Mouse (Mus musculus) midbrain, embryonic 14.5 days (tissue): ENCODE data around the gene Ccl1. TPM values are rescaled to one million over a fixed set of nuclear protein-coding genes. Genes with fewer than 3 reads are reported as not detected.

Experiments used
- ATAC-seq: fragments of 200-750 bp; cut with Nextera tagmentation; 2 replicates; pipeline ENCODE4 v1.8.0; 2017; ENCODE audit warnings: moderate number of reproducible peaks, moderate library complexity; ENCODE audit not compliant: low FRiP score, low TSS enrichment
- DNase-seq: peaks from one replicate; pipeline ENCODE4 v3.0.0-alpha.2; 2015
- H3K27ac ChIP-seq: fragments of 300-500 bp; sonication (generic); replicated peaks from 2 replicates; pipeline ENCODE4 v1.5.1; 2014; ENCODE audit warnings: mild to moderate bottlenecking, low read depth, low read length, moderate library complexity
- H3K27me3 ChIP-seq: fragments of 300-500 bp; sonication (generic); 2 replicates; pipeline ENCODE4 v1.6.1; 2014; ENCODE audit warnings: low read length, control low read depth, mixed read lengths; ENCODE audit not compliant: control insufficient read depth, insufficient read depth
- H3K36me3 ChIP-seq: fragments of 300-500 bp; sonication (generic); 2 replicates; pipeline ENCODE4 v1.6.1; 2014; ENCODE audit warnings: low read length, control low read depth; ENCODE audit not compliant: control insufficient read depth, insufficient read depth
- H3K4me1 ChIP-seq: fragments of 300-500 bp; sonication (generic); 2 replicates; pipeline ENCODE4 v1.6.1; 2014; ENCODE audit warnings: mild to moderate bottlenecking, antibody characterized with exemption, low read length, control low read depth; ENCODE audit not compliant: control insufficient read depth, insufficient read depth
- H3K4me2 ChIP-seq: fragments of 300-500 bp; sonication (generic); 2 replicates; pipeline ENCODE4 v1.6.1; 2014; ENCODE audit warnings: mild to moderate bottlenecking, low read length, moderate library complexity
- H3K4me3 ChIP-seq: fragments of 300-500 bp; sonication (generic); replicated peaks from 2 replicates; pipeline ENCODE4 v1.5.1; 2014; ENCODE audit warnings: low read depth, low read length
- H3K9ac ChIP-seq: fragments of 300-500 bp; sonication (generic); replicated peaks from 2 replicates; pipeline ENCODE4 v1.6.1; 2014; ENCODE audit warnings: mild to moderate bottlenecking, low read length, moderate library complexity
- H3K9me3 ChIP-seq: fragments of 300-500 bp; sonication (generic); 2 replicates; pipeline ENCODE4 v1.6.1; 2016; ENCODE audit warnings: low read length, control low read depth, mixed read lengths; ENCODE audit not compliant: control insufficient read depth
- WGBS: fragments of 180-500 bp; shearing (Covaris S2); extraction: QIAGEN DNeasy Blood & Tissue Kit; methylation state at CpG from one replicate; pipeline ENCODE4 v1.1.7; 2014; 5-methylcytosine and 5-hydroxymethylcytosine counted together
- polyA plus RNA-seq: library from polyadenylated mRNA; unstranded; fragments of >200 nt; fragmentation: Nextera tagmentation; extraction: Ambion mirVana; gene quantifications from 2 replicates; pipeline ENCODE4 v1.2.1, GENCODE M21; 2014

Ccl1 gene
- polyA plus RNA-seq, 1 experiment from 2014 or later, result 1.1 TPM

- WGBS, result 54% methylated on average over 9 of the region's 9 CpGs
- DNase-seq (peak; percentile 42), ATAC-seq (no peak)
- H3K4me2 ChIP-seq, result no peak overlapping the region
- peaks cover 7% of the 10 kb centered on the region; the same call in 1 of the 2 replicates for H3K4me1 ChIP-seq
- H3K27me3 ChIP-seq, result no peaks in the 10 kb centered on the region; the same call in 1 of the 2 replicates
- H3K9me3 ChIP-seq, result no peaks in the 10 kb centered on the region
- no peak overlapping the region for H3K27ac ChIP-seq
- no peak overlapping the region for H3K4me3 ChIP-seq
- no peak overlapping the region for H3K9ac ChIP-seq
- H3K36me3 ChIP-seq, result no peaks in the 10 kb centered on the region
Observed at GRCm38 (mm10) chr11:82226976-82227375, 78.5 kb downstream of the Ccl1 start.

- no peak overlapping the region for H3K4me2 ChIP-seq
- H3K27ac ChIP-seq, result no peak overlapping the region
- DNase-seq (peak; percentile 66), ATAC-seq (no peak)
- 28% methylated on average over 8 of the region's 8 CpGs for whole genome bisulfite sequencing
- no peak overlapping the region for H3K4me3 ChIP-seq
- H3K27me3 ChIP-seq, result no peaks in the 10 kb centered on the region; the same call in 1 of the 2 replicates
- no peak overlapping the region for H3K9ac ChIP-seq
- H3K36me3 ChIP-seq, result no peaks in the 10 kb centered on the region
- no peaks in the 10 kb centered on the region for H3K9me3 ChIP-seq
- peaks cover 7% of the 10 kb centered on the region; the same call in 1 of the 2 replicates for H3K4me1 ChIP-seq
Observed at GRCm38 (mm10) chr11:82225936-82226335, 79.6 kb downstream of the Ccl1 start.

- Histone ChIP-seq H3K9ac (no peak overlapping the region), H3K27ac (no peak overlapping the region), H3K4me3 (no peak overlapping the region), H3K36me3 (no peaks in the 10 kb centered on the region), H3K9me3 (no peaks in the 10 kb centered on the region), H3K27me3 (no peaks in the 10 kb centered on the region), H3K4me1 (no peaks in the 10 kb centered on the region), H3K4me2 (no peak overlapping the region)
- ATAC-seq (no peak), DNase-seq (no peak)
- 33% methylated on average over 2 of the region's 2 CpGs for WGBS
Observed at GRCm38 (mm10) chr11:82216531-82216930, 89.0 kb downstream of the Ccl1 start.

- Histone ChIP-seq H3K9me3 (no peaks in the 10 kb centered on the region), H3K36me3 (no peaks in the 10 kb centered on the region), H3K4me3 (no peak overlapping the region), H3K4me2 (no peak overlapping the region), H3K4me1 (no peaks in the 10 kb centered on the region), H3K27ac (no peak overlapping the region), H3K9ac (no peak overlapping the region), H3K27me3 (no peaks in the 10 kb centered on the region)
- DNase-seq (no peak), ATAC-seq (no peak)
- 86% methylated on average over 4 of the region's 4 CpGs for whole genome bisulfite sequencing
Observed at GRCm38 (mm10) chr11:82214405-82214804, 91.1 kb downstream of the Ccl1 start.

GRCm38 (mm10) chr11:82206960-82207488 lies 98.5 kb downstream of the Ccl1 start:
- Histone ChIP-seq H3K4me2 (no peak overlapping the region), H3K9ac (no peak overlapping the region), H3K9me3 (no peaks in the 10 kb centered on the region), H3K27ac (no peak overlapping the region), H3K4me1 (no peaks in the 10 kb centered on the region), H3K36me3 (no peaks in the 10 kb centered on the region), H3K4me3 (no peak overlapping the region), H3K27me3 (no peaks in the 10 kb centered on the region)
- ATAC-seq (no peak), DNase-seq (no peak)
- WGBS, result 99% methylated on average over 2 of the region's 2 CpGs

- Histone ChIP-seq H3K27me3 (no peaks in the 10 kb centered on the region), H3K4me2 (no peak overlapping the region), H3K36me3 (no peaks in the 10 kb centered on the region), H3K4me1 (no peaks in the 10 kb centered on the region), H3K4me3 (no peak overlapping the region), H3K9ac (no peak overlapping the region), H3K9me3 (no peaks in the 10 kb centered on the region), H3K27ac (no peak overlapping the region)
- DNase-seq (no peak), ATAC-seq (no peak)
- WGBS, result over 99% methylated on average over 6 of the region's 6 CpGs
Observed at GRCm38 (mm10) chr11:82205221-82205620, 100.3 kb downstream of the Ccl1 start.

GRCm38 (mm10) chr11:82203706-82204105 lies 101.8 kb downstream of the Ccl1 start:
- Histone ChIP-seq H3K4me1 (no peaks in the 10 kb centered on the region), H3K27me3 (no peaks in the 10 kb centered on the region), H3K9me3 (no peaks in the 10 kb centered on the region), H3K4me3 (no peak overlapping the region), H3K36me3 (no peaks in the 10 kb centered on the region), H3K27ac (no peak overlapping the region), H3K9ac (no peak overlapping the region), H3K4me2 (no peak overlapping the region)
- ATAC-seq (no peak), DNase-seq (no peak)
- 93% methylated on average over 3 of the region's 3 CpGs for WGBS

GRCm38 (mm10) chr11:82197774-82198173 lies 107.7 kb downstream of the Ccl1 start:
- H3K4me1 ChIP-seq, result no peaks in the 10 kb centered on the region

GRCm38 (mm10) chr11:82194980-82195379 lies 110.5 kb downstream of the Ccl1 start:
- no peak overlapping the region for H3K9ac ChIP-seq
- 69% methylated on average over 2 of the region's 2 CpGs for WGBS
- no peaks in the 10 kb centered on the region for H3K27me3 ChIP-seq
- H3K4me3 ChIP-seq, result no peak overlapping the region
- no peak for DNase-seq
- no peak for ATAC-seq
- H3K27ac ChIP-seq, result no peak overlapping the region
- no peaks in the 10 kb centered on the region for H3K36me3 ChIP-seq
- H3K4me1 ChIP-seq, result peaks cover 6% of the 10 kb centered on the region; the same call in 1 of the 2 replicates
- H3K4me2 ChIP-seq, result no peak overlapping the region
- H3K9me3 ChIP-seq, result no peaks in the 10 kb centered on the region

More at GRCm38 (mm10) chr11:82197774-82198173, 107.7 kb downstream of the Ccl1 start:
- 84% methylated on average over 3 of the region's 3 CpGs for WGBS
- no peaks in the 10 kb centered on the region for H3K27me3 ChIP-seq
- DNase-seq (no peak), ATAC-seq (no peak)
- no peak overlapping the region for H3K9ac ChIP-seq
- H3K4me3 ChIP-seq, result no peak overlapping the region
- H3K27ac ChIP-seq, result no peak overlapping the region
- H3K4me2 ChIP-seq, result no peak overlapping the region
- H3K36me3 ChIP-seq, result no peaks in the 10 kb centered on the region
- no peaks in the 10 kb centered on the region for H3K9me3 ChIP-seq
